Mouse (Mus musculus) heart, embryonic 12.5 days (tissue): ENCODE results near the gene Dusp16. TPM values are rescaled to one million over a fixed set of nuclear protein-coding genes. Genes with fewer than 3 reads are reported as not detected.

Source experiments
- ATAC-seq: fragments of 200-750 bp; cut with Nextera tagmentation; 2 replicates; pipeline ENCODE4 v1.8.0; 2017; ENCODE audit warnings: moderate TSS enrichment, moderate library complexity; ENCODE audit not compliant: insufficient number of reproducible peaks, low FRiP score
- H3K27ac ChIP-seq: fragments of 300-500 bp; sonication (generic); 2 replicates; pipeline ENCODE4 v1.5.1; 2016; ENCODE audit warnings: mild to moderate bottlenecking, moderate library complexity; ENCODE audit not compliant: poor library complexity, severe bottlenecking
- H3K27me3 ChIP-seq: fragments of 300-500 bp; sonication (generic); replicated peaks from 2 replicates; pipeline ENCODE4 v1.6.1; 2016; ENCODE audit warnings: mild to moderate bottlenecking, moderate library complexity
- H3K36me3 ChIP-seq: fragments of 300-500 bp; sonication (generic); 2 replicates; pipeline ENCODE4 v1.6.1; 2016; ENCODE audit warnings: mild to moderate bottlenecking, moderate library complexity
- H3K4me1 ChIP-seq: fragments of 300-500 bp; sonication (generic); replicated peaks from 2 replicates; pipeline ENCODE4 v1.6.1; 2016; ENCODE audit warnings: mild to moderate bottlenecking
- H3K4me2 ChIP-seq: fragments of 300-500 bp; sonication (generic); 2 replicates; pipeline ENCODE4 v1.6.1; 2016; ENCODE audit warnings: mild to moderate bottlenecking, moderate library complexity
- H3K4me3 ChIP-seq: fragments of 300-500 bp; sonication (generic); 2 replicates; pipeline ENCODE4 v1.5.1; 2016; ENCODE audit warnings: mild to moderate bottlenecking
- H3K9ac ChIP-seq: fragments of 300-500 bp; sonication (generic); 2 replicates; pipeline ENCODE4 v1.6.1; 2016; ENCODE audit warnings: mild to moderate bottlenecking, moderate library complexity
- H3K9me3 ChIP-seq: fragments of 300-500 bp; sonication (generic); replicated peaks from 2 replicates; pipeline ENCODE4 v1.6.1; 2016; ENCODE audit warnings: mild to moderate bottlenecking, moderate library complexity
- WGBS: fragments of 180-500 bp; shearing (Covaris S2); methylation state at CpG from one replicate; pipeline ENCODE4 v1.1.7; 2016; 5-methylcytosine and 5-hydroxymethylcytosine counted together
- polyA plus RNA-seq: library from polyadenylated mRNA; unstranded; fragments of >200 nt; fragmentation: Nextera tagmentation; extraction: Ambion mirVana; gene quantifications from 2 replicates; pipeline ENCODE4 v1.2.1, GENCODE M21; 2016

Gene Dusp16
- polyA plus RNA-seq, 1 experiment from 2014 or later: 21.8 TPM

GRCm38 (mm10) chr6:134760926-134761544 is 31.4 kb downstream of the Dusp16 start:
- no peak overlapping the region for H3K4me3 ChIP-seq
- ATAC-seq: no peak
- peaks cover 33% of the 10 kb centered on the region for H3K4me1 ChIP-seq
- H3K36me3 ChIP-seq: peaks cover 21% of the 10 kb centered on the region
- no peaks in the 10 kb centered on the region for H3K9me3 ChIP-seq
- no peak overlapping the region for H3K4me2 ChIP-seq
- no peaks in the 10 kb centered on the region for H3K27me3 ChIP-seq
- H3K9ac ChIP-seq: no peak overlapping the region
- WGBS: 66% methylated on average over 5 of the region's 5 CpGs
- H3K27ac ChIP-seq: no peak overlapping the region

- Histone ChIP-seq H3K36me3 (peaks cover 34% of the 10 kb centered on the region), H3K9ac (no peak overlapping the region), H3K27me3 (no peaks in the 10 kb centered on the region), H3K4me1 (peaks cover 15% of the 10 kb centered on the region), H3K9me3 (no peaks in the 10 kb centered on the region), H3K4me2 (no peak overlapping the region), H3K4me3 (no peak overlapping the region), H3K27ac (no peak overlapping the region)
- no peak for ATAC-seq
- WGBS: 86% methylated on average over 4 of the region's 4 CpGs
Measured at GRCm38 (mm10) chr6:134756058-134756457, 36.4 kb downstream of the Dusp16 start.

- H3K27ac ChIP-seq: peak overlapping the region; percentile 84
- peaks cover 12% of the 10 kb centered on the region for H3K4me1 ChIP-seq
- no peaks in the 10 kb centered on the region for H3K9me3 ChIP-seq
- WGBS: 46% methylated on average over 11 of the region's 11 CpGs
- peak; percentile 57; the same call in 1 of the 2 replicates for ATAC-seq
- no peaks in the 10 kb centered on the region for H3K27me3 ChIP-seq
- H3K9ac ChIP-seq: no peak overlapping the region
- peak overlapping the region; percentile 35 for H3K4me2 ChIP-seq
- peaks cover 42% of the 10 kb centered on the region for H3K36me3 ChIP-seq
- peak overlapping the region; percentile 11 for H3K4me3 ChIP-seq
Measured at GRCm38 (mm10) chr6:134753858-134754257, 38.6 kb downstream of the Dusp16 start.

GRCm38 (mm10) chr6:134753412-134753811 is 39.0 kb downstream of the Dusp16 start:
- Histone ChIP-seq H3K27me3 (no peaks in the 10 kb centered on the region), H3K4me3 (no peak overlapping the region), H3K9me3 (no peaks in the 10 kb centered on the region), H3K4me1 (peaks cover 12% of the 10 kb centered on the region), H3K4me2 (no peak overlapping the region), H3K9ac (no peak overlapping the region), H3K27ac (0 out of 2 replicates have a peak overlapping the region, but pooled peaks have one; percentile 20), H3K36me3 (peaks cover 38% of the 10 kb centered on the region)
- ATAC-seq: peak; percentile 75
- WGBS: 87% methylated on average over 4 of the region's 4 CpGs

GRCm38 (mm10) chr6:134751883-134752647 is 40.4 kb downstream of the Dusp16 start:
- no peak overlapping the region for H3K27ac ChIP-seq
- no peaks in the 10 kb centered on the region for H3K9me3 ChIP-seq
- WGBS: 84% methylated on average over 5 of the region's 5 CpGs
- H3K4me2 ChIP-seq: no peak overlapping the region
- ATAC-seq: no peak
- peaks cover 33% of the 10 kb centered on the region for H3K36me3 ChIP-seq
- no peak overlapping the region for H3K4me3 ChIP-seq
- H3K9ac ChIP-seq: no peak overlapping the region
- H3K27me3 ChIP-seq: no peaks in the 10 kb centered on the region
- peaks cover 12% of the 10 kb centered on the region for H3K4me1 ChIP-seq

- H3K27me3 ChIP-seq: no peaks in the 10 kb centered on the region
- WGBS: 94% methylated on average over 4 of the region's 4 CpGs
Measured at GRCm38 (mm10) chr6:134751087-134751486, 41.3 kb downstream of the Dusp16 start.

GRCm38 (mm10) chr6:134748126-134748525 is 44.3 kb downstream of the Dusp16 start:
- no peak for ATAC-seq
- Histone ChIP-seq H3K27me3 (no peaks in the 10 kb centered on the region), H3K27ac (no peak overlapping the region), H3K9ac (no peak overlapping the region), H3K9me3 (no peaks in the 10 kb centered on the region), H3K36me3 (peaks cover 29% of the 10 kb centered on the region), H3K4me3 (no peak overlapping the region), H3K4me1 (peaks cover 6% of the 10 kb centered on the region), H3K4me2 (no peak overlapping the region)
- 89% methylated on average over 3 of the region's 3 CpGs for WGBS

More at GRCm38 (mm10) chr6:134751087-134751486, 41.3 kb downstream of the Dusp16 start:
- Histone ChIP-seq H3K4me1 (peaks cover 12% of the 10 kb centered on the region), H3K4me3 (no peak overlapping the region), H3K36me3 (peaks cover 31% of the 10 kb centered on the region), H3K27ac (no peak overlapping the region), H3K9ac (no peak overlapping the region), H3K4me2 (no peak overlapping the region), H3K9me3 (no peaks in the 10 kb centered on the region)
- no peak for ATAC-seq

- peaks cover 25% of the 10 kb centered on the region for H3K36me3 ChIP-seq
- no peaks in the 10 kb centered on the region for H3K27me3 ChIP-seq
- no peak for ATAC-seq
- H3K4me2 ChIP-seq: no peak overlapping the region
- no peak overlapping the region for H3K9ac ChIP-seq
- peaks cover 3% of the 10 kb centered on the region for H3K4me1 ChIP-seq
- no peak overlapping the region for H3K4me3 ChIP-seq
- WGBS: 93% methylated on average over 7 of the region's 7 CpGs
- H3K9me3 ChIP-seq: no peaks in the 10 kb centered on the region
- no peak overlapping the region for H3K27ac ChIP-seq
Measured at GRCm38 (mm10) chr6:134745876-134746275, 46.5 kb downstream of the Dusp16 start.

- Histone ChIP-seq H3K4me2 (no peak overlapping the region), H3K4me1 (peaks cover 3% of the 10 kb centered on the region), H3K27me3 (no peaks in the 10 kb centered on the region), H3K4me3 (no peak overlapping the region), H3K9ac (no peak overlapping the region), H3K9me3 (no peaks in the 10 kb centered on the region), H3K27ac (no peak overlapping the region), H3K36me3 (peaks cover 30% of the 10 kb centered on the region)
- no peak for ATAC-seq
Measured at GRCm38 (mm10) chr6:134743568-134743967, 48.9 kb downstream of the Dusp16 start.

GRCm38 (mm10) chr6:134736853-134737252 is 55.6 kb downstream of the Dusp16 start:
- no peak overlapping the region for H3K4me3 ChIP-seq
- H3K9me3 ChIP-seq: no peaks in the 10 kb centered on the region
- H3K4me2 ChIP-seq: no peak overlapping the region
- no peak overlapping the region for H3K9ac ChIP-seq
- no peaks in the 10 kb centered on the region for H3K27me3 ChIP-seq
- H3K36me3 ChIP-seq: peaks cover 47% of the 10 kb centered on the region
- no peak for ATAC-seq
- H3K27ac ChIP-seq: no peak overlapping the region
- 92% methylated on average over 3 of the region's 3 CpGs for WGBS
- H3K4me1 ChIP-seq: no peaks in the 10 kb centered on the region

GRCm38 (mm10) chr6:134733800-134734221 is 58.6 kb downstream of the Dusp16 start:
- 85% methylated on average over 5 of the region's 5 CpGs for WGBS
- H3K9ac ChIP-seq: no peak overlapping the region
- no peak overlapping the region for H3K27ac ChIP-seq
- H3K9me3 ChIP-seq: no peaks in the 10 kb centered on the region
- H3K4me2 ChIP-seq: no peak overlapping the region
- H3K4me1 ChIP-seq: peaks cover 12% of the 10 kb centered on the region
- no peak for ATAC-seq
- H3K36me3 ChIP-seq: peaks cover 36% of the 10 kb centered on the region
- H3K4me3 ChIP-seq: no peak overlapping the region
- H3K27me3 ChIP-seq: no peaks in the 10 kb centered on the region
